ENCODE assay signal across 28 mouse cellular contexts in the genomic region with DNA sequence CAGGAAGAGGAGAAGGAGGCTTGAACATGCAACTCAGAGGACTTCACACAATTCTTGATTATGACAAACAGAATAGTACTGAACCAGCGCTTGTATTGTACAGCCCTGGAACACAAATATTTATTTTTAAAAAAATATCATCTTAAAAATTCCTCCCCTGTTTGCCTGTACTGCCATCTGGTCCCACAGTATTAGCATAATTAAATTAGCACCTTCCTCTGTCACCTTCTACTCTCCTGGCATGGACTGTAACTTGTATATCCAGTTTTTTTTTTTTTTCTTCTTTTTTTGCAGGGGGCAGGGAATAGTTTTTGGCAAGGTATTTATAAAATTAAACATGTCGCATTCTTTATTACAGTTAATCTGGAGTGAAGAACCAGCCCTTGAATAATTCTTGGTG.
"Had no signal": no experiment of that assay in that cellular context is flagged by ENCODE, and none has a peak within 500 bp of the region (broad histone marks: within the 10 kb centered on the region; RNA-seq: fewer than 3 reads in every experiment).

No protein-coding gene starts in this region.

- ATAC-seq: hindbrain, embryonic 16.5 days; inflammation-experienced regulatory T-cells, adult 6 months; intestine, embryonic 15.5 days; intestine, postnatal 0 days had no signal

- H3K4me2 ChIP-seq: heart, embryonic 12.5 days; hindbrain, embryonic 12.5 days; hindbrain, embryonic 14.5 days; intestine, embryonic 15.5 days; limb, embryonic 12.5 days; liver, embryonic 11.5 days; liver, embryonic 13.5 days; liver, embryonic 15.5 days had no signal

- H3K27ac ChIP-seq: gastrocnemius, adult 2 months; heart, embryonic 10.5 days; hindbrain, embryonic 10.5 days; hindbrain, embryonic 12.5 days; hindbrain, embryonic 14.5 days; intestine, embryonic 15.5 days; layer of hippocampus, adult 2 months; left cerebral cortex, adult 2 months; limb, embryonic 10.5 days; limb, embryonic 12.5 days; liver, embryonic 13.5 days; liver, embryonic 15.5 days had no signal

- H3K4me1 ChIP-seq: heart, embryonic 10.5 days; heart, embryonic 12.5 days; hindbrain, embryonic 10.5 days; hindbrain, embryonic 12.5 days; intestine, embryonic 15.5 days; limb, embryonic 12.5 days; liver, embryonic 13.5 days; liver, embryonic 15.5 days had no signal

- DNase-seq: gastrocnemius, adult 2 months; gastrocnemius, postnatal 10 days; gastrocnemius, postnatal 25 days; heart, adult 18-20 months; heart, postnatal 10 days; heart, postnatal 4 days; kidney, adult 18-20 months; kidney, adult 8-10 months; kidney, postnatal 10 days; kidney, postnatal 25 days; kidney, postnatal 4 days; liver; liver, embryonic 13.5 days had no signal

- H3K9me3 ChIP-seq: heart, embryonic 10.5 days; heart, embryonic 12.5 days; hindbrain, embryonic 10.5 days; hindbrain, embryonic 12.5 days; intestine, embryonic 15.5 days; limb, embryonic 10.5 days; limb, embryonic 12.5 days; liver, embryonic 13.5 days; liver, embryonic 15.5 days had no signal

- H3K4me3 ChIP-seq: gastrocnemius, adult 2 months; heart, embryonic 10.5 days; heart, embryonic 12.5 days; hindbrain, embryonic 10.5 days; hindbrain, embryonic 12.5 days; intestine, embryonic 15.5 days; layer of hippocampus, adult 2 months; left cerebral cortex, adult 2 months; limb, embryonic 10.5 days; limb, embryonic 12.5 days; liver, embryonic 13.5 days; liver, embryonic 15.5 days had no signal

- H3K36me3 ChIP-seq: heart, embryonic 10.5 days; heart, embryonic 12.5 days; hindbrain, embryonic 10.5 days; hindbrain, embryonic 12.5 days; intestine, embryonic 15.5 days; limb, embryonic 10.5 days; limb, embryonic 12.5 days; liver, embryonic 13.5 days; liver, embryonic 15.5 days had no signal

- H3K27me3 ChIP-seq: heart, embryonic 12.5 days; hindbrain, embryonic 12.5 days; intestine, embryonic 15.5 days; limb, embryonic 12.5 days; liver, embryonic 13.5 days; liver, embryonic 15.5 days had no signal

- H3K9ac ChIP-seq: heart, embryonic 12.5 days; hindbrain, embryonic 12.5 days; hindbrain, embryonic 14.5 days; intestine, embryonic 15.5 days; limb, embryonic 12.5 days; liver, embryonic 13.5 days; liver, embryonic 15.5 days had no signal
